Mouse (Mus musculus): Measurements from ENCODE around the gene Cpm. TPM values are rescaled to one million over a fixed set of nuclear protein-coding genes. Genes with fewer than 3 reads are reported as not detected.

The Cpm gene
- polyA plus RNA-seq, 1 experiment from 2014 or later: 6.3 TPM

- ATAC-seq (ENCODE audit: low FRiP score) (no peak), DNase-seq (ENCODE audit: low spot score) (no peak)
- H3K4me3 ChIP-seq (ENCODE audit: low read depth, low read length): no peak overlapping the region
- no peak overlapping the region for H3K9ac ChIP-seq (ENCODE audit: low read depth, low read length)
- H3K4me2 ChIP-seq (replicated peaks; ENCODE audit: low read depth, low read length): no peak overlapping the region
- H3K9me3 ChIP-seq (ENCODE audit: control insufficient read depth, low read length): no peaks in the 10 kb centered on the region
- H3K27ac ChIP-seq (ENCODE audit: low read depth, low read length): no peak overlapping the region
- H3K27me3 ChIP-seq (ENCODE audit: control insufficient read depth, insufficient read depth, low read length): no peaks in the 10 kb centered on the region
- WGBS: 92% methylated on average over 14 of the region's 14 CpGs
- no peaks in the 10 kb centered on the region for H3K36me3 ChIP-seq (ENCODE audit: control insufficient read depth, insufficient read depth, low read length)
- H3K4me1 ChIP-seq (replicated peaks; ENCODE audit: control insufficient read depth, insufficient read depth, low read length): no peaks in the 10 kb centered on the region
Observed at GRCm38 (mm10) chr10:117603834-117604623, 25.3 kb upstream of the Cpm start.

GRCm38 (mm10) chr10:117604624-117605282 is 24.5 kb upstream of the Cpm start:
- Histone ChIP-seq H3K4me1 (replicated peaks; ENCODE audit: control insufficient read depth, insufficient read depth, low read length) (no peaks in the 10 kb centered on the region), H3K9me3 (ENCODE audit: control insufficient read depth, low read length) (no peaks in the 10 kb centered on the region), H3K4me2 (replicated peaks; ENCODE audit: low read depth, low read length) (no peak overlapping the region), H3K4me3 (ENCODE audit: low read depth, low read length) (no peak overlapping the region), H3K27me3 (ENCODE audit: control insufficient read depth, insufficient read depth, low read length) (no peaks in the 10 kb centered on the region), H3K9ac (ENCODE audit: low read depth, low read length) (no peak overlapping the region), H3K36me3 (ENCODE audit: control insufficient read depth, insufficient read depth, low read length) (no peaks in the 10 kb centered on the region), H3K27ac (ENCODE audit: low read depth, low read length) (no peak overlapping the region)
- DNase-seq (ENCODE audit: low spot score) (no peak), ATAC-seq (ENCODE audit: low FRiP score) (no peak)
- WGBS: 94% methylated on average over 8 of the region's 8 CpGs

- no peak for ATAC-seq (ENCODE audit: low FRiP score)
Observed at GRCm38 (mm10) chr10:117605283-117606243, 23.7 kb upstream of the Cpm start.

GRCm38 (mm10) chr10:117606423-117606822 is 22.9 kb upstream of the Cpm start:
- H3K27me3 ChIP-seq (ENCODE audit: control insufficient read depth, insufficient read depth, low read length): no peaks in the 10 kb centered on the region
- no peaks in the 10 kb centered on the region for H3K9me3 ChIP-seq (ENCODE audit: control insufficient read depth, low read length)
- no peak overlapping the region for H3K9ac ChIP-seq (ENCODE audit: low read depth, low read length)
- no peak overlapping the region for H3K4me2 ChIP-seq (replicated peaks; ENCODE audit: low read depth, low read length)
- whole genome bisulfite sequencing: 79% methylated on average over 5 of the region's 5 CpGs
- no peak overlapping the region for H3K27ac ChIP-seq (ENCODE audit: low read depth, low read length)
- ATAC-seq (ENCODE audit: low FRiP score) (no peak), DNase-seq (ENCODE audit: low spot score) (no peak)
- H3K4me1 ChIP-seq (replicated peaks; ENCODE audit: control insufficient read depth, insufficient read depth, low read length): no peaks in the 10 kb centered on the region
- no peak overlapping the region for H3K4me3 ChIP-seq (ENCODE audit: low read depth, low read length)
- H3K36me3 ChIP-seq (ENCODE audit: control insufficient read depth, insufficient read depth, low read length): no peaks in the 10 kb centered on the region

More at GRCm38 (mm10) chr10:117605283-117606243, 23.7 kb upstream of the Cpm start:
- H3K9ac ChIP-seq (ENCODE audit: low read depth, low read length): no peak overlapping the region
- no peaks in the 10 kb centered on the region for H3K36me3 ChIP-seq (ENCODE audit: control insufficient read depth, insufficient read depth, low read length)
- DNase-seq (ENCODE audit: low spot score): no peak
- no peak overlapping the region for H3K4me2 ChIP-seq (replicated peaks; ENCODE audit: low read depth, low read length)
- WGBS: 87% methylated on average over 15 of the region's 15 CpGs
- no peak overlapping the region for H3K4me3 ChIP-seq (ENCODE audit: low read depth, low read length)
- H3K9me3 ChIP-seq (ENCODE audit: control insufficient read depth, low read length): no peaks in the 10 kb centered on the region
- H3K4me1 ChIP-seq (replicated peaks; ENCODE audit: control insufficient read depth, insufficient read depth, low read length): no peaks in the 10 kb centered on the region
- no peaks in the 10 kb centered on the region for H3K27me3 ChIP-seq (ENCODE audit: control insufficient read depth, insufficient read depth, low read length)
- H3K27ac ChIP-seq (ENCODE audit: low read depth, low read length): no peak overlapping the region

GRCm38 (mm10) chr10:117607051-117607803 is 22.1 kb upstream of the Cpm start:
- Histone ChIP-seq H3K4me1 (replicated peaks; ENCODE audit: control insufficient read depth, insufficient read depth, low read length) (no peaks in the 10 kb centered on the region), H3K27ac (ENCODE audit: low read depth, low read length) (no peak overlapping the region), H3K36me3 (ENCODE audit: control insufficient read depth, insufficient read depth, low read length) (no peaks in the 10 kb centered on the region), H3K4me3 (ENCODE audit: low read depth, low read length) (no peak overlapping the region), H3K9me3 (ENCODE audit: control insufficient read depth, low read length) (no peaks in the 10 kb centered on the region), H3K4me2 (replicated peaks; ENCODE audit: low read depth, low read length) (no peak overlapping the region), H3K9ac (ENCODE audit: low read depth, low read length) (no peak overlapping the region), H3K27me3 (ENCODE audit: control insufficient read depth, insufficient read depth, low read length) (no peaks in the 10 kb centered on the region)
- 90% methylated on average over 20 of the region's 20 CpGs for WGBS
- DNase-seq (ENCODE audit: low spot score) (no peak), ATAC-seq (ENCODE audit: low FRiP score) (no peak)

- WGBS: 93% methylated on average over 10 of the region's 10 CpGs
- H3K27ac ChIP-seq (ENCODE audit: low read depth, low read length): no peak overlapping the region
- no peak overlapping the region for H3K4me3 ChIP-seq (ENCODE audit: low read depth, low read length)
Observed at GRCm38 (mm10) chr10:117607804-117608279, 21.5 kb upstream of the Cpm start.

GRCm38 (mm10) chr10:117608487-117608886 is 20.8 kb upstream of the Cpm start:
- H3K27me3 ChIP-seq (ENCODE audit: control insufficient read depth, insufficient read depth, low read length): no peaks in the 10 kb centered on the region; the same call in 1 of the 2 replicates
- H3K9ac ChIP-seq (ENCODE audit: low read depth, low read length): no peak overlapping the region
- H3K4me2 ChIP-seq (replicated peaks; ENCODE audit: low read depth, low read length): no peak overlapping the region
- no peak overlapping the region for H3K4me3 ChIP-seq (ENCODE audit: low read depth, low read length)
- no peak overlapping the region for H3K27ac ChIP-seq (ENCODE audit: low read depth, low read length)
- WGBS: 92% methylated on average over 7 of the region's 7 CpGs
- H3K9me3 ChIP-seq (ENCODE audit: control insufficient read depth, low read length): no peaks in the 10 kb centered on the region
- no peak for ATAC-seq (ENCODE audit: low FRiP score)
- DNase-seq (ENCODE audit: low spot score): no peak
- H3K4me1 ChIP-seq (replicated peaks; ENCODE audit: control insufficient read depth, insufficient read depth, low read length): no peaks in the 10 kb centered on the region
- H3K36me3 ChIP-seq (ENCODE audit: control insufficient read depth, insufficient read depth, low read length): no peaks in the 10 kb centered on the region

More at GRCm38 (mm10) chr10:117607804-117608279, 21.5 kb upstream of the Cpm start:
- H3K27me3 ChIP-seq (ENCODE audit: control insufficient read depth, insufficient read depth, low read length): no peaks in the 10 kb centered on the region; the same call in 1 of the 2 replicates
- no peak overlapping the region for H3K9ac ChIP-seq (ENCODE audit: low read depth, low read length)
- no peaks in the 10 kb centered on the region for H3K4me1 ChIP-seq (replicated peaks; ENCODE audit: control insufficient read depth, insufficient read depth, low read length)
- no peak overlapping the region for H3K4me2 ChIP-seq (replicated peaks; ENCODE audit: low read depth, low read length)
- H3K36me3 ChIP-seq (ENCODE audit: control insufficient read depth, insufficient read depth, low read length): no peaks in the 10 kb centered on the region
- no peaks in the 10 kb centered on the region for H3K9me3 ChIP-seq (ENCODE audit: control insufficient read depth, low read length)
- ATAC-seq (ENCODE audit: low FRiP score) (no peak), DNase-seq (ENCODE audit: low spot score) (no peak)

Data from hindbrain, embryonic 11.5 days (tissue).